Mouse (Mus musculus) megakaryocyte, adult 5-6 weeks (primary cell): ENCODE results near the gene Uhrf1bp1. TPM values are rescaled to one million over a fixed set of nuclear protein-coding genes. Genes with fewer than 3 reads are reported as not detected.
"Not testable (repeated sequence)": the region's sequence is repeated elsewhere in the genome, so short reads cannot be mapped to it uniquely, and the experiment has no call there.

Experiments used
- ATAC-seq: 2 replicates; pipeline ENCODE4 v1.8.0; 2016; ENCODE audit warnings: mild to moderate bottlenecking, inconsistent platforms; ENCODE audit not compliant: poor library complexity, severe bottlenecking
- total RNA-seq, 2 experiments: library from RNA; stranded (forward) in 1 of 2; stranded (reverse) in 1 of 2; fragments of 153-499, 151-499 nt in 1 of 2; fragments of 221-1000, 200-1000 nt in 1 of 2; gene quantifications; 2 replicates each; pipeline versions ENCODE4 v1.2.3 to v1.2.4; 2015 to 2017

The Uhrf1bp1 gene
- 2.6 and 3.5 TPM in 2 replicates for total RNA-seq (2015)
- total RNA-seq (2017) = 3.0 and 3.1 TPM in 2 replicates

GRCm38 (mm10) chr17:27856265-27856797, at the start of gene Uhrf1bp1:
TSS of gene Uhrf1bp1 (plus strand) at chr17:27856441.
- peak; percentile 87 for ATAC-seq

- ATAC-seq = no peak
These were observed 48.6 kb upstream of the Uhrf1bp1 start for GRCm38 (mm10) chr17:27807542-27808078.

GRCm38 (mm10) chr17:27810569-27811331, 45.5 kb upstream of the Uhrf1bp1 start:
- ATAC-seq = no peak

- ATAC-seq = no peak
These were observed 44.3 kb upstream of the Uhrf1bp1 start for GRCm38 (mm10) chr17:27811980-27812379.

- no peak for ATAC-seq
These were observed 41.6 kb upstream of the Uhrf1bp1 start for GRCm38 (mm10) chr17:27814606-27815005.

- no peak for ATAC-seq
These were observed 37.2 kb upstream of the Uhrf1bp1 start for GRCm38 (mm10) chr17:27819011-27819410.

- no peak for ATAC-seq
These were observed 36.7 kb upstream of the Uhrf1bp1 start for GRCm38 (mm10) chr17:27819521-27819970.

- peak; percentile 15 for ATAC-seq
These were observed 36.2 kb upstream of the Uhrf1bp1 start for GRCm38 (mm10) chr17:27819971-27820567.

- ATAC-seq = peak; percentile 90
These were observed 35.5 kb upstream of the Uhrf1bp1 start, which contains the start of gene D17Wsu92e for GRCm38 (mm10) chr17:27820568-27821406. TSS of gene D17Wsu92e (minus strand) at chr17:27820648.

GRCm38 (mm10) chr17:27821407-27822338, 34.6 kb upstream of the Uhrf1bp1 start:
- no peak for ATAC-seq

- ATAC-seq = no peak
These were observed 32.9 kb upstream of the Uhrf1bp1 start for GRCm38 (mm10) chr17:27823142-27823905.

- ATAC-seq = peak; percentile 43
These were observed 31.3 kb upstream of the Uhrf1bp1 start for GRCm38 (mm10) chr17:27824941-27825340.

GRCm38 (mm10) chr17:27825539-27825938, 30.7 kb upstream of the Uhrf1bp1 start:
- no peak for ATAC-seq

- peak; percentile 93 for ATAC-seq
These were observed 30.0 kb upstream of the Uhrf1bp1 start for GRCm38 (mm10) chr17:27825984-27826905.

GRCm38 (mm10) chr17:27826908-27827383, 29.3 kb upstream of the Uhrf1bp1 start:
- no peak for ATAC-seq

GRCm38 (mm10) chr17:27827511-27827910, 28.7 kb upstream of the Uhrf1bp1 start:
- ATAC-seq = no peak

GRCm38 (mm10) chr17:27830411-27830810, 25.8 kb upstream of the Uhrf1bp1 start:
- no peak for ATAC-seq

GRCm38 (mm10) chr17:27837850-27838249, 18.4 kb upstream of the Uhrf1bp1 start, which contains the start of gene Snrpc:
TSS of gene Snrpc (plus strand) at chr17:27838150.
- ATAC-seq = not testable (repeated sequence)
